Mouse (Mus musculus) embryonic stem cell, embryonic (primary cell): ENCODE measurements around the gene Dnajc24.

Experiments used
- CTCF ChIA-PET, 4 experiments: fragments of 300-600 bp in 2 of 4; fragments of 350-600 bp in 2 of 4; sonication (Branson Sonifier 250); formaldehyde crosslinking; loops; one replicate each; lab custom pipeline; 2022; ENCODE audit warnings: inconsistent platforms in 2 of 4; lab: Charles Lee
- POLR2A ChIA-PET, 4 experiments: fragments of 300-600 bp in 2 of 4; fragments of 350-600 bp in 2 of 4; sonication (Branson Sonifier 250); formaldehyde crosslinking; loops; one replicate each; lab custom pipeline; 2022; ENCODE audit warnings: antibody characterized with exemption in 4 of 4, inconsistent platforms in 1 of 4; lab: Charles Lee

Dnajc24 gene

GRCm38 (mm10) chr2:106002835-106003739, at the start of gene Dnajc24:
Gene Dnajc24 (minus strand): TSS chr2:106003549.
- ChIA-PET POLR2A (interaction anchor here in 3 of 4 experiments (0.6 to 1.6 kb wide), 6 partner anchors 11 to 904 kb away, joined by 3 to 7 read pairs (median 4); partner anchors contain the start of genes Elp4 (in 1 of the 3) and Immp1l (in 1 of the 3)), CTCF (interaction anchor here in 1 of 4 experiments (1.1 kb wide), 1 partner anchor 19 kb away, joined by 3 read pairs; no protein-coding TSS in a partner anchor)

GRCm38 (mm10) chr2:106046686-106047085, 43.3 kb upstream of the Dnajc24 start:
- POLR2A ChIA-PET, result no interaction called here

GRCm38 (mm10) chr2:106042495-106042894, 39.1 kb upstream of the Dnajc24 start:
- ChIA-PET CTCF (no interaction called here), POLR2A (no interaction called here)

More at GRCm38 (mm10) chr2:106046686-106047085, 43.3 kb upstream of the Dnajc24 start:
- CTCF ChIA-PET, result no interaction called here

GRCm38 (mm10) chr2:106041961-106042360, 38.6 kb upstream of the Dnajc24 start:
- ChIA-PET POLR2A (no interaction called here), CTCF (no interaction called here)

- ChIA-PET POLR2A (interaction anchor here in 1 of 4 experiments (0.6 kb wide), 1 partner anchor 520 kb away, joined by 3 read pairs; no protein-coding TSS in a partner anchor), CTCF (no interaction called here)
Observed at GRCm38 (mm10) chr2:106038286-106038685, 34.9 kb upstream of the Dnajc24 start.

GRCm38 (mm10) chr2:106024895-106025294, 21.5 kb upstream of the Dnajc24 start:
- POLR2A ChIA-PET, result no interaction called here

GRCm38 (mm10) chr2:106008415-106008814, 5.1 kb upstream of the Dnajc24 start:
- ChIA-PET POLR2A (interaction anchor here in 1 of 4 experiments (0.7 kb wide), 1 partner anchor 12 kb away, joined by 12 read pairs; no protein-coding TSS in a partner anchor), CTCF (no interaction called here)

More at GRCm38 (mm10) chr2:106024895-106025294, 21.5 kb upstream of the Dnajc24 start:
- CTCF ChIA-PET, result no interaction called here

- CTCF ChIA-PET, result no interaction called here
- POLR2A ChIA-PET, result no interaction called here
Observed at GRCm38 (mm10) chr2:105987999-105988398, 15.3 kb downstream of the Dnajc24 start.

- ChIA-PET CTCF (no interaction called here), POLR2A (no interaction called here)
Observed at GRCm38 (mm10) chr2:105987131-105987530, 16.2 kb downstream of the Dnajc24 start.

GRCm38 (mm10) chr2:105985206-105985605, 18.1 kb downstream of the Dnajc24 start:
- CTCF ChIA-PET, result no interaction called here
- POLR2A ChIA-PET, result no interaction called here

GRCm38 (mm10) chr2:105978065-105978464, 25.3 kb downstream of the Dnajc24 start:
- CTCF ChIA-PET, result no interaction called here
- POLR2A ChIA-PET, result interaction anchor here in 3 of 4 experiments (0.6 to 1.2 kb wide), 3 partner anchors 14 to 557 kb away, joined by 3 to 12 read pairs (median 3); no protein-coding TSS in a partner anchor

GRCm38 (mm10) chr2:105973941-105974340, 29.4 kb downstream of the Dnajc24 start:
- ChIA-PET POLR2A (interaction anchor here in 1 of 4 experiments (0.9 to 1.0 kb wide), 2 partner anchors 9 to 10 kb away, joined by 3 read pairs; no protein-coding TSS in a partner anchor), CTCF (no interaction called here)

- POLR2A ChIA-PET, result interaction anchor here in 1 of 4 experiments (1.2 kb wide), 1 partner anchor 11 kb away, joined by 3 read pairs; no protein-coding TSS in a partner anchor
- CTCF ChIA-PET, result no interaction called here
Observed at GRCm38 (mm10) chr2:105963447-105963846, 39.9 kb downstream of the Dnajc24 start.

GRCm38 (mm10) chr2:105953862-105954261, 49.5 kb downstream of the Dnajc24 start:
- CTCF ChIA-PET, result no interaction called here
- POLR2A ChIA-PET, result no interaction called here

GRCm38 (mm10) chr2:105951350-105951940, 51.9 kb downstream of the Dnajc24 start:
- ChIA-PET CTCF (no interaction called here), POLR2A (interaction anchor here in 1 of 4 experiments (1.3 kb wide), 1 partner anchor 10 kb away, joined by 3 read pairs; no protein-coding TSS in a partner anchor)

GRCm38 (mm10) chr2:105950131-105950530, 53.2 kb downstream of the Dnajc24 start:
- ChIA-PET CTCF (no interaction called here), POLR2A (interaction anchor here in 2 of 4 experiments (0.6 to 1.5 kb wide), 3 partner anchors 10 to 46 kb away, joined by 3 read pairs; partner anchors contain the start of genes Elp4 (in 1 of the 2) and Immp1l (in 1 of the 2))

GRCm38 (mm10) chr2:105917623-105918346, 85.6 kb downstream of the Dnajc24 start:
- CTCF ChIA-PET, result interaction anchor here in 1 of 4 experiments (0.5 kb wide), 1 partner anchor 144 kb away, joined by 4 read pairs; no protein-coding TSS in a partner anchor

More at GRCm38 (mm10) chr2:105917623-105918346, 85.6 kb downstream of the Dnajc24 start:
- POLR2A ChIA-PET, result interaction anchor here in 3 of 4 experiments (0.6 to 1.5 kb wide), 3 partner anchors 13 to 605 kb away, joined by 4 to 7 read pairs (median 5); partner anchors contain the start of genes Elp4 (in 2 of the 3) and Immp1l (in 2 of the 3)
